In the genomic region with DNA sequence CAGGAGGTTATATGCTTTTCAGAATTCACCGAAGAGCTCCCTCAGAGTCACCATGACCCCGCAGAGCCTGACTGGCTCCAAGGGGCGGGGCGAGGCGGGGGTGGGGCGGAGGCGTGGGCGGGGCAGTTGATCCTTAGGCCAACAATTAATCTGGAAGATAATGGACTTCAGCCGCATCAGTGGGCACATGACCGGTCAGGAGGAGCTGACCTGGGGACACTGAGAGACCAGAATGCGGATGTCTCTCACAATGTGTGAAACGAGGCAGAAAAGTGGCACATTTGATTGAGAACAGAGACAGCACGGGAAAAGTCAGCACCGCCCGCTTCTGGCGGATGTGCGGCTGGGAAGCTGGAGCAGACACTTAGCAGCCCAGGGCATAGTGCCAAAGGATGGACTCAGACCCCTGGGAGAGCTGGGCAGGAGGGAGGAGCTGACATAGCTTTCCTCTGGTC, we compare ENCODE assay signal across 8 mouse cellular contexts.
A peak's percentile ranks its signal among the peaks of the same experiment; 100 is the strongest.
DNase-seq lines count a peak whose midpoint lies in the region; ATAC-seq and TF ChIP-seq lines count a peak whose summit lies in the region.

No protein-coding gene starts in this region.

- no peak overlapping the region for H3K27ac ChIP-seq in heart, embryonic 10.5 days
- H3K27ac ChIP-seq in embryonic facial prominence, embryonic 14.5 days (replicated peaks; ENCODE audit: low read depth, low read length), result no peak overlapping the region
- no peak overlapping the region for H3K27ac ChIP-seq in hindbrain, postnatal 0 days
- H3K27ac ChIP-seq in liver, embryonic 12.5 days, result no peak overlapping the region
- H3K27ac ChIP-seq in neural tube, embryonic 13.5 days (replicated peaks), result no peak overlapping the region

- no peak for ATAC-seq in embryonic facial prominence, embryonic 14.5 days (ENCODE audit: low read depth)
- peak; percentile 40; the same call in 1 of the 2 replicates for ATAC-seq in hindbrain, postnatal 0 days
- ATAC-seq in liver, embryonic 12.5 days, result no peak
- ATAC-seq in neural tube, embryonic 13.5 days (ENCODE audit: low read depth), result peak; percentile 74
- ATAC-seq in erythroblast, adult 5-6 weeks (replicated peaks; ENCODE audit: low FRiP score, poor library complexity, severe bottlenecking), result no peak
- no peak for ATAC-seq in granulocyte monocyte progenitor cell, adult 5-6 weeks (replicated peaks; ENCODE audit: poor library complexity, severe bottlenecking)

- no peaks in the 10 kb centered on the region for H3K36me3 ChIP-seq in heart, embryonic 10.5 days
- H3K36me3 ChIP-seq in embryonic facial prominence, embryonic 14.5 days (ENCODE audit: control insufficient read depth, insufficient read depth, low read length), result no peaks in the 10 kb centered on the region
- no peaks in the 10 kb centered on the region for H3K36me3 ChIP-seq in hindbrain, postnatal 0 days (ENCODE audit: insufficient read depth, low read length)
- H3K36me3 ChIP-seq in liver, embryonic 12.5 days, result no peaks in the 10 kb centered on the region
- no peaks in the 10 kb centered on the region for H3K36me3 ChIP-seq in neural tube, embryonic 13.5 days

- peak; percentile 76 for DNase-seq in heart, embryonic 10.5 days (ENCODE audit: low spot score)
- no peak for DNase-seq in heart, adult 8-10 months (ENCODE audit: low spot score)
- peak; percentile 63 for DNase-seq in embryonic facial prominence, embryonic 14.5 days (ENCODE audit: low spot score)
- peak; percentile 66 for DNase-seq in hindbrain, postnatal 0 days (ENCODE audit: low spot score)

- peaks cover 12% of the 10 kb centered on the region; the same call in 1 of the 2 replicates for H3K4me1 ChIP-seq in heart, embryonic 10.5 days
- H3K4me1 ChIP-seq in embryonic facial prominence, embryonic 14.5 days (ENCODE audit: control insufficient read depth, insufficient read depth, low read length), result no peaks in the 10 kb centered on the region
- 0 out of 2 replicates have a peak, but pooled peaks cover 5% of the 10 kb centered on the region for H3K4me1 ChIP-seq in hindbrain, postnatal 0 days (ENCODE audit: insufficient read depth, low read length)
- no peaks in the 10 kb centered on the region for H3K4me1 ChIP-seq in liver, embryonic 12.5 days
- H3K4me1 ChIP-seq in neural tube, embryonic 13.5 days (replicated peaks), result peaks cover 9% of the 10 kb centered on the region

- 10% methylated on average over 17 of the region's 17 CpGs for WGBS in heart, embryonic 10.5 days
- WGBS in embryonic facial prominence, embryonic 14.5 days, result 11% methylated on average over 17 of the region's 17 CpGs
- WGBS in hindbrain, postnatal 0 days, result under 1% methylated on average over 17 of the region's 17 CpGs
- WGBS in liver, embryonic 12.5 days (ENCODE audit: insufficient replicate concordance), result 22% methylated on average over 17 of the region's 17 CpGs
- WGBS in neural tube, embryonic 13.5 days, result 4% methylated on average over 17 of the region's 17 CpGs

- H3K4me3 ChIP-seq in heart, embryonic 10.5 days, result peak overlapping the region; percentile 49
- H3K4me3 ChIP-seq in embryonic facial prominence, embryonic 14.5 days (ENCODE audit: low read depth, low read length), result peak overlapping the region; percentile 22
- peak overlapping the region; percentile 24 for H3K4me3 ChIP-seq in hindbrain, postnatal 0 days (ENCODE audit: low read length)
- H3K4me3 ChIP-seq in liver, embryonic 12.5 days, result peak overlapping the region; percentile 19; the same call in 1 of the 2 replicates
- peak overlapping the region; percentile 33 for H3K4me3 ChIP-seq in neural tube, embryonic 13.5 days

- TF ChIP-seq CTCF in hindbrain, postnatal 0 days (IDR thresholded peaks at IDR 0.05; ENCODE audit: low read depth), result no peak

- H3K27me3 ChIP-seq in heart, embryonic 10.5 days (ENCODE audit: insufficient read depth, poor library complexity, severe bottlenecking), result peaks cover 23% of the 10 kb centered on the region; the same call in 1 of the 2 replicates
- H3K27me3 ChIP-seq in embryonic facial prominence, embryonic 14.5 days (replicated peaks; ENCODE audit: control insufficient read depth, insufficient read depth, low read length), result no peaks in the 10 kb centered on the region
- no peaks in the 10 kb centered on the region for H3K27me3 ChIP-seq in hindbrain, postnatal 0 days (ENCODE audit: insufficient read depth, low read length)
- H3K27me3 ChIP-seq in liver, embryonic 12.5 days (replicated peaks), result no peaks in the 10 kb centered on the region
- H3K27me3 ChIP-seq in neural tube, embryonic 13.5 days, result peaks cover 55% of the 10 kb centered on the region

- no peak overlapping the region; the same call in 1 of the 2 replicates for H3K9ac ChIP-seq in embryonic facial prominence, embryonic 14.5 days (ENCODE audit: low read depth, low read length)
- no peak overlapping the region for H3K9ac ChIP-seq in hindbrain, postnatal 0 days (replicated peaks; ENCODE audit: low read length)
- H3K9ac ChIP-seq in liver, embryonic 12.5 days, result no peak overlapping the region
- H3K9ac ChIP-seq in neural tube, embryonic 13.5 days, result peak overlapping the region; percentile 53

- H3K4me2 ChIP-seq in embryonic facial prominence, embryonic 14.5 days (ENCODE audit: low read depth, low read length), result peak overlapping the region; percentile 51
- H3K4me2 ChIP-seq in hindbrain, postnatal 0 days (ENCODE audit: low read depth, low read length), result peak overlapping the region; percentile 58
- H3K4me2 ChIP-seq in liver, embryonic 12.5 days, result peak overlapping the region; percentile 32
- H3K4me2 ChIP-seq in neural tube, embryonic 13.5 days, result peak overlapping the region; percentile 55

- no peaks in the 10 kb centered on the region for H3K9me3 ChIP-seq in heart, embryonic 10.5 days
- H3K9me3 ChIP-seq in embryonic facial prominence, embryonic 14.5 days (ENCODE audit: control insufficient read depth, low read length), result no peaks in the 10 kb centered on the region
- H3K9me3 ChIP-seq in hindbrain, postnatal 0 days (ENCODE audit: low read length), result no peaks in the 10 kb centered on the region
- H3K9me3 ChIP-seq in liver, embryonic 12.5 days (replicated peaks), result no peaks in the 10 kb centered on the region
- no peaks in the 10 kb centered on the region for H3K9me3 ChIP-seq in neural tube, embryonic 13.5 days

Comparison
In these comparisons a context has a peak if more than half of its experiments do, and no peak if none do; other contexts are left out.
1. ATAC-seq: peak in hindbrain, postnatal 0 days (single experiment) and neural tube, embryonic 13.5 days (single experiment); none in embryonic facial prominence, embryonic 14.5 days (single experiment), liver, embryonic 12.5 days (single experiment), erythroblast, adult 5-6 weeks (single experiment) and granulocyte monocyte progenitor cell, adult 5-6 weeks (single experiment).
2. Peak in every context shown above with its lines, with median percentiles within 50 percentile points of each other: H3K4me3 ChIP-seq and H3K4me2 ChIP-seq.